Mouse (Mus musculus) ovary, postnatal 10 days (tissue): ENCODE results near the gene Rpl12.

Source experiments
- DNase-seq: peaks from one replicate; pipeline ENCODE4 v3.0.0; 2022; ENCODE audit warnings: low spot score

The Rpl12 gene

GRCm38 (mm10) chr2:32940483-32940882 is 20.9 kb upstream of the Rpl12 start:
- no peak for DNase-seq

DNA sequence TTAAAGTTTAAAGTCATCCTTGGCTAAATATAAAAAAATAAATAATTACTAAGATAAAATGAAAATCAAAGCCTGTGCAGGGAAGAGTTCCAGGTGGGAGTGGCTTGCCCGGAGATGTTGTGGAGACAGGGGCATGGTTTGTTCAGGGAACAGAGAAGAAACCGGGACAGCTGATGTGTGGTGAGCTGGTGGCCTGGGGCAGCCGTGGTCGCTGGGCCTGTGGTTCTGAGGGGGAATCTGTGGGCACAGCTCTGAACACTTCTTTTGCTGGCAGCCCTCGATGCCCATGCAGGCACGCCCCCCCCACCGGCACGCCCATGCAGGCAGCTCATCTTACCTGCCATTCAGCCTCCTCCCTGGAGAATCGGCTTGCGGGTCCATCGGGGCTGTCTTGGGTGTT is 13.9 kb upstream of the Rpl12 start:
- no peak for DNase-seq

GRCm38 (mm10) chr2:32954581-32954980 is 6.8 kb upstream of the Rpl12 start:
- DNase-seq, result no peak

DNA sequence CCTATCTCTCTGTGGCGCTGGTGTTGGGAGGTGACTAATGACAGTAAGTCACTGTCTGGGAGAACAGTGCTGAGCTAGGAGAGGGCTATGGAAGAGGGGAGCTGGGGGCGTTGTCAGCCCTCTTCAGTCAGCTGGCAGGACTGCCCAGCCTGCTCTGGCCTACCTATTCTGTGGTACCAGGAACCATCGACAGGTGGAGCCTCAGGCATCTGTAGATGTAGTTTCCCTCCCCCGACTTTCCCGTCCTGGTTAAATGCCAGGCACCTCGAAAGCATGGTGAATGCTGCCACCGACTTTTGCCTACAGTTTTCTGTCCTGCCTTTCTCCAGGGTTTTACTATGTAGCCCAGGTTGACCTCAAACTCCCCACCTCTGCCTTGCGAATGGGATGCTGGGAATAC is 4.0 kb upstream of the Rpl12 start:
- no peak for DNase-seq

- no peak for DNase-seq
These were observed 1.1 kb upstream of the Rpl12 start for GRCm38 (mm10) chr2:32960273-32960672.

- DNase-seq, result no peak
These were observed 909 bp downstream of the Rpl12 start for GRCm38 (mm10) chr2:32962062-32962874.

- DNase-seq, result no peak
These were observed 1.5 kb downstream of the Rpl12 start for GRCm38 (mm10) chr2:32962875-32963220.

GRCm38 (mm10) chr2:32963544-32963943 is 2.2 kb downstream of the Rpl12 start:
- DNase-seq, result no peak

GRCm38 (mm10) chr2:32963981-32964380 is 2.6 kb downstream of the Rpl12 start:
- DNase-seq, result no peak

DNA sequence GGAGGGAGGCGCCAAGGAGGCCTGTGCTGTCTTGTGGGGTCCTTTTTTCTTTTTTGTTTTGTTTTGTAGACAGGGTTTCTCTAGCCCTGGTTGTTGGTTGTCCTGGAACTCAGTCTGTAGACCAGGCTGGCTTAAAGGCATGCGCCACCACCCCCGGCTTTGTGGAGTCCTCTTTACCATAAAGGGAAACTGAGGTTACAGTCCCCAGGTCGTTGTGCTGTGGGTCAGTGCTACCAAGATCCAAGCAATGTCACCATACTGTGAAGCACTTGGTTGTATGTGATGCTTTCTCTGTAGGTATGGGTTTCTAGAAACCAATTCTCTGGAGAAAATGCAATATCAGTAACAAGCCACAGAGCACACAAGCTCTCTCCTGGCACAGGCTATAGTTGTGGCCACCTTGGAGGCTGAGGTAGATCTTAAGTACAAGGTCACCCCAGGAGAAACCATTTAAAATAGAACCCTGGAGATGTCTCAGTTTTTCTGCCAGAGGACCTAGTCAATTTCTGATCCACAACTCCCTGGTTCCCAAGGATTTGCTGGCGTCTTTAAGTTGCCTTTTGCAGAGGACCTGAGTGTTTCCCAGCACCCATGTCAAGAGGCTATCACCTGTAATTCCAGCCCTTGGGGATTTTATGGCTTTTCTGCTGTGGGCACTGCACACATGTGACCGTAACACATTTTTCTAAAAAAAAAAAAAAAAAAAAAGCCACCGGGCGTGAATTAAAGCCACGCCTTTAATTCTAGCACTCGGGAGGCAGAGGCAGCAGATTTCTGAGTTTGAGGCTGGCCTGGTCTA is 3.5 kb downstream of the Rpl12 start:
- DNase-seq, result no peak

GRCm38 (mm10) chr2:32965511-32966183 is 4.3 kb downstream of the Rpl12 start:
- no peak for DNase-seq

DNA sequence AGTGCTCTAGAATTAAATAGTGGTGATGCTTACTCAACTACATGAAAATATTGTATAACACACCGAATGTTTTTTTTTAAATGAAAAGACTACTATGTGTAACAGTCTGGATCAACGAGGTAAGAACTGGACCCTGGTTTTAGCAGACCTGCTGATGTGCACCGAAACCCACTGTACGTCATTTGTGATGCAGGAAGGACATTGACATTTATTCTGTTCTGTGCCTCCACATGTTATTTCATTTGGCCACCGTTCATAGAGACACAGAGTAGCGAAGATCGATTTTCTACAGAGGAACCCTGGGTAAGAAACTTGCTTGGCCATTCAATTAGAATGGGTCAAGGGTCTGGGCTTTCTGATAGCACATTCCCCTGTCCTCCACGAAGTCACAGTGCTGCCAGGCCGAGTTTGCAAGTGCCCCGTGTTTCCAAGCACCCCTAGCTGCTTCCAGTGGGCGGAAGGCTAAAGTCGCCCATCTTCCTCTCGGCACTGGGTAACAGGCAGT is 4.9 kb downstream of the Rpl12 start:
- no peak for DNase-seq

DNA sequence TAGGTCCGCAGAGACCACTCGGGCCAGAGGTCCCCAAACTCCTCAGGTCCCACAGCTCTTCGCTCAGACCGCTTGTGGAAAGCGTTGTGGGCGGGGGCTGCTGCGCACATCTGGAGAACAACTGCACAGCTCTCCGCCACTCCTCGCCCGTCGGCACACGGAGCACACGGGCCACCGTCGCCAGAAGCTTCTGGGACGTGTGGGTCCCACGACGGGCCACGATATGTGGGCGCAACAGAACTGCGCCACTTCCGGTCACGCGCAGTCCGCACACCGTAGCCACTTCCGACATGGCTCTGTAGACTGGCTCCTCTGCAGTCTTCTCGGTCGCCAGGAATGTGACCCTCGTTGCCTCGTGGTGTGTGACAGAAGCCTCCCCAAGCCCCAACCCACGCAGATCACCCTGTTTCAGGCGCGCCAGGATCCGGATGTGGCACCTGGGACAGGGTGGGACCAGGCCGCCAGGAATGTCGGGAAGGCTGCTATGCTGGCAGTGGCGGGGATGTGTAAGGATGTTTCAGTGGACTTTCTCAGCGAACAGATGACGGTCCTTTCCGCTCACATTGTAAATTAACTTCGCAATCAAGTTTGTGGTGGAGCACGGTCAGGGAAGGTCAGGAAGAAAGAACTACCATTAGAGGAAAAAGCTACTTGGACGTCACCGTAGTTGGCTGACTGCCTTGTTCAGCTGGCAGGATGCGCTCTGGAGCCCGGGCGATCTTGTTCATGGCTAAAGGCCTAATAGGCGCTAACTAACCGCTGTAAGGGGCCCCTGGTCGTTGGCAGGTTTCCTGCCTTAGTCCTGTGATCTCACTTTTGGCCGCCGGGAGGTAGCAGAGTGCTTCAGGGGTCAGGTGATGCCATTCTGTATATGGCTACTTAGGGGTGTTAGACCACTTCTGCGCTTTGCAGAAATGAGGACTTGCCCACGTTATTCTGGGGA is 5.6 kb downstream of the Rpl12 start:
- peak; percentile 70 for DNase-seq

DNA sequence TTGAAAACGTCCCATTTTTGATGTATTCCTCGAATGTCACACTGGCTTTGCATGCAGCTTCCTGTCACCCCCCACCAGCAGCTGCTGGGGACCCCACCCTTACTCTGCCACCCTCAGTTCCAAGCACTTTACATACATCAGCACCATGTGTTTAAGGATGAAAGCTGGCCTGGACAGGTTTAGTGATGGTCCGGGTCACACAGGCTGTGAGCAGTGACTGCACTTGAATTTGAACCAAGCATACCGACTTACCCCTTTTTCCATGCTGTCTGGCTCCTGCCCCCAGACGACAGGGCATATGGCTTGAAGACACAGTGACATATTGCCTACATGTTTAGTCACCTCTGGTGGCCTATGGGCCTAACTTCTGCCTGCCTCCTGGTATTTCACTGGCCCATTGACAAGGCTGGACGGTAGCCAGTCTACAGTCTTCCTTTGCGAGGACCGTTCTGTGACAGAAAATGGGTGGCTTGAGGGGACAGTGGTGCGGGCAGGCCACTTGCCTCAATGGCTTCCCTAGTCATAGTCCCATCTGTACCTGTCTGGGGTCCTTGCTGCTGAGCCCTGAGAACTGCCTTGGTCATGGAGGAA is 6.8 kb downstream of the Rpl12 start:
- no peak for DNase-seq

- no peak for DNase-seq
These were observed 8.0 kb downstream of the Rpl12 start for GRCm38 (mm10) chr2:32969326-32969725.

DNA sequence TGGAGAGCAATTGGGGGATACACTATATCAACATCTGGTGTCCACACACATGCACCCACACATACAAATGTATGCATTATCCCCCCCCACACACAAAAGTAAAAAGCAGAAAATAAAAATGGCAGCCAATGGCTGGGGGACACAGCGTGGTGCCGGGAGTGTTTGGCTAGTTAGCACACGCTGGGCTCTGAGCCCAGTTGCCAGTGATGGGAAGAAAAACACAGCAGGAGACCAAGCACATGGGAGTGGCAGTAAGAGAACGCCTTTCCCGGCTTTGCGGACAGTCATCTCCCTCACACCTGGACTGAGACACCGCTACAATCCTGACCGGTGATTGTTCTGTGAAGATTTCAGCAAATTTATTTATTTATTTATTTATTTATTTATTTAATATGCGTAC is 9.9 kb downstream of the Rpl12 start:
- DNase-seq, result no peak

- no peak for DNase-seq
These were observed 12.9 kb downstream of the Rpl12 start for GRCm38 (mm10) chr2:32974216-32974615.

DNA sequence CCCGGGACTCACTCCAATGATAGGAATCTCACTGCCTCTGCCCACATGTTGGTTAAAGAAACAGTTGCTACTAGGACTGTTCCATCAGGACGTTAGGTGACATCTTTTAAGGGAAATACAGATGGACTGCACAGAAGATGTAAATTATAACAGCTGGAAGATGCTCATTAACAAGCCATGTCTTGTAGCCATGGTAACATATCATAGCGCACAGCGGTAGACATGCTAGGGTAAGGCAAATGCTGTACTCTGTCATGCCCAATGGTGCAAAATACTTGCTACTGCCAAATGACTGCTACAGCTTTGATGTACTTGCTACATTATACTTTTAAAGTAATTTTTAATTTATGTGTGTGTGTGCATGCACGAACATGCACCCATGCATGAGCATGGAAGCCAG is 15.8 kb downstream of the Rpl12 start:
- no peak for DNase-seq

GRCm38 (mm10) chr2:32978675-32979074 is 17.3 kb downstream of the Rpl12 start:
- no peak for DNase-seq

- DNase-seq, result no peak
These were observed 18.3 kb downstream of the Rpl12 start for GRCm38 (mm10) chr2:32979675-32980074.

DNA sequence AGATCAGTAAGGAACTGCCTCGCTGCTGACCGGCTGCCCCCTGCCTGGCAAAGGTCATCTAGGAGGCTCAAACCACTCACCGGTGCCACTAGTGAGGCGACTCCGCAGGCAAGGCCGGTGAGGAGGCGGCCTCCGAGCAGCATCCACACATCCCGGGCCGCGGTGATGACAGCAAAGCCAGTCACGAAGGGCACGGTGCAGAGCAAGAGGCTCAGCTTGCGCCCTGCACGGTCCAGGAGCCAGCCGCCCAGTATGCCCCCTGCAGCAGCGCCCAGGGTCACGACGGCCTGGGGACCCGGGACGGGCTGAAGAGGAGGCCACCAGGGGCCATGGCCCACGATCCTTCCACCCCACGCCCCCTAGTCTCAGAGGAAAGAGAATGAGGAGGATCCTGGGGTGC is 19.9 kb downstream of the Rpl12 start:
- DNase-seq, result no peak
